Mouse (Mus musculus) brain, embryonic 14.5 days (tissue): ENCODE data around the gene Rnf141. TPM values are rescaled to one million over a fixed set of nuclear protein-coding genes. Genes with fewer than 3 reads are reported as not detected.

ENCODE experiments used
- DNase-seq: peaks from one replicate; pipeline ENCODE4 v3.0.0-alpha.2; 2011; ENCODE audit warnings: low read depth
- CTCF ChIP-seq: fragments of 200-500 bp; IDR thresholded peaks from 2 replicates; pipeline ENCODE4 v1.5.1; 2012; ENCODE audit warnings: inconsistent platforms, mild to moderate bottlenecking, moderate library complexity, borderline replicate concordance; ENCODE audit not compliant: insufficient read depth, insufficient read length; ENCODE audit errors: extremely low read depth
- POLR2A ChIP-seq: fragments of 200-500 bp; IDR thresholded peaks from 2 replicates; pipeline ENCODE4 v1.6.1; 2012; ENCODE audit warnings: mild to moderate bottlenecking, inconsistent platforms, borderline replicate concordance; ENCODE audit not compliant: poor library complexity, insufficient read depth, insufficient read length, severe bottlenecking; ENCODE audit errors: extremely low read depth
- polyA plus RNA-seq: library from polyadenylated mRNA; depleted of rRNA; stranded (reverse); fragments of >200 nt; gene quantifications from 2 replicates; pipeline ENCODE4 v1.2.3, GENCODE M21; 2012

Gene Rnf141
- polyA plus RNA-seq, 1 experiment, result 39.8 TPM

GRCm38 (mm10) chr7:110781231-110781711, 63.0 kb downstream of the Rnf141 start:
- peak; percentile 67 for DNase-seq
- TF ChIP-seq CTCF, result no peak
- no peak for TF ChIP-seq POLR2A

GRCm38 (mm10) chr7:110780520-110780919, 63.7 kb downstream of the Rnf141 start:
- TF ChIP-seq CTCF (no peak), POLR2A (no peak)
- DNase-seq, result no peak

GRCm38 (mm10) chr7:110779605-110780111, 64.6 kb downstream of the Rnf141 start:
- DNase-seq, result peak; percentile 76

GRCm38 (mm10) chr7:110778933-110779332, 65.3 kb downstream of the Rnf141 start:
- TF ChIP-seq POLR2A (no peak), CTCF (no peak)
- DNase-seq, result no peak

More at GRCm38 (mm10) chr7:110779605-110780111, 64.6 kb downstream of the Rnf141 start:
- TF ChIP-seq CTCF (no peak), POLR2A (no peak)

- no peak for DNase-seq
- no peak for TF ChIP-seq CTCF
- no peak for TF ChIP-seq POLR2A
These were observed 66.9 kb downstream of the Rnf141 start for GRCm38 (mm10) chr7:110777146-110778001.

- no peak for DNase-seq
- TF ChIP-seq POLR2A (no peak), CTCF (no peak)
These were observed 69.6 kb downstream of the Rnf141 start for GRCm38 (mm10) chr7:110774674-110775073.

GRCm38 (mm10) chr7:110774077-110774476, 70.2 kb downstream of the Rnf141 start:
- DNase-seq, result peak; percentile 77
- TF ChIP-seq POLR2A (no peak), CTCF (no peak)

- DNase-seq, result peak; percentile 69
- no peak for TF ChIP-seq CTCF
- no peak for TF ChIP-seq POLR2A
These were observed 70.9 kb downstream of the Rnf141 start for GRCm38 (mm10) chr7:110773204-110774002.

GRCm38 (mm10) chr7:110772343-110772742, 71.9 kb downstream of the Rnf141 start:
- TF ChIP-seq POLR2A, result no peak
- no peak for TF ChIP-seq CTCF
- no peak for DNase-seq

- TF ChIP-seq CTCF (no peak), POLR2A (no peak)
- DNase-seq, result no peak
These were observed 73.3 kb downstream of the Rnf141 start for GRCm38 (mm10) chr7:110770949-110771348.

GRCm38 (mm10) chr7:110769094-110769493, 75.2 kb downstream of the Rnf141 start:
- TF ChIP-seq POLR2A (no peak), CTCF (no peak)
- no peak for DNase-seq
